Mouse (Mus musculus): ENCODE data around the gene Hemgn. TPM values are rescaled to one million over a fixed set of nuclear protein-coding genes. Genes with fewer than 3 reads are reported as not detected.

Gene Hemgn
- total RNA-seq, 2 experiments from 2014 or later: not detected

DNA sequence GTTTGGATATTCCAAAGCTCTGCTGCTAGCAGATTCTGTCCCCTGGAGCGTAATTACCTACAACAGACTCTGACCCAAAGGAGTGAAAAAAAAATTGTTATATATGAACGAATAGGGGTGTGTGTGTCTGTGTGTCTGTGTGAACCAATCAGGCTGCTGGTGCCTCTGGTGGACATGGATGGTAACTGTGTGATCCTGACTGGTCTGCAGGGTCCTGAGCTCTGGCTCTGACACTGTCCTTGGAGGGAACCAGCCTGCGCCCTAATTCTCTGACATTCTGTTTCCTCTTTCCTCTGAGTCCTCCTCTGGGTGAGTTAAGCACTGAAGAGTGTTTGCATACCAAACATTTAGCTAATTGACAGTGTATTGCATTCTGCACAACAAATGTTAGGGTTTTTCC is 4.2 kb upstream of the Hemgn start:
- DNase-seq (ENCODE audit: low spot score in 2 of 2): no peak

DNA sequence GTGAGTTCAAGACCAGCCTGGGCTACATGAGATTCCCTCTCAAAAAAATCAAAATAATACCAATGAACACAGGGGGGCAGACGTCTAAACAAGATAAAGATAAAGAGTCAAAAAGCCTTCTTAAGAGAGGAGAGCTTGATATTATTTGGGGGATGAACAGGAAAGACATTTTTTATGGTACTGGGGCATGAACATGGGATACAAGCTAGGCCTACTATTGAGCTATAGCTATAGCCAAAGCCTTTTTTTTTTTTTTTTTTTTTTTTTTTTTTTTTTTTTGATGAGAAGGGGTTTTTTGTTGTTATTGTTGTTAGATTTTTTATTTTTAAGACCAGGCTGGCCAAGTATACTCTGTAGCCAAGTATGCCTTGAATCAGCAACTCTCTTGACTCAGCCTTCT is 1.2 kb downstream of the Hemgn start:
- no peak for DNase-seq (ENCODE audit: low spot score in 2 of 2)

DNA sequence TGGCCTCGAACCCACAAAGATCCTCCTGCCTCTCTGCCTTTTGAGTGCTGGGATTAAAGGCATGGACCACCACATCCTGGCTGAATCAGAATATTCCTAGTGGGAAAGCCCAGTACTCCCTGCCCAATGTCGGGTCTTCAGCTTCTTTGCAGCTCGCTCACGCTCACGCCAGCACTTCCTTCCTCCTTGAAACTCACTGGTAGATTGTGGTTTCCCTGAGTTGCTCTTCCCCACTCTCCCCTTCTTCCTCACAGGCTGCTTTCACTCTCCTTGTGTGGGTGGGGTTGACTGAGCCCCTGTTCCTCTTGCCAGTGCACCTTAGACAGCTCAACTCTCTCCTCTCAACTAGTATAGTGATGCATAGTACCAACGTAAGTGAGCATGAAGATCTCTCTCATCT is 1.8 kb downstream of the Hemgn start:
- DNase-seq (ENCODE audit: low spot score in 2 of 2): no peak

DNA sequence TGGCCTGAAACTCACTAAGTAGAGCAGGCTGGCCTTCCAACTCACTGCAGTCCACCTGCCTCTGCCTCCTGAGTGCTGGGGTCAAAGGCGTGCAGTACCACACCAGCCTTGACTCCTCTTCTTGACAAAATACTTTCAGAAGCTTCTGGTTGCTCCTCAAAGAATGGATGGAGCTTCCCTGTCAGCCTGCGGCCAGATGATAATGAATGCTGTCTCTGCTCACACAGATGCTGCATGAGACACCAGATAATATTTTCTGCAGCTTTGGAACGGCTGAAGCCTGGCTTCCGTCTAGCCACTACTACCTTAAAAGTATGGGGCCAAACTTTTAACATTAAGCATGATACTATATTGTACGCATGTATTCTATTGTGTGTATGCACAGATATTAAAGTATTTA is 2.6 kb downstream of the Hemgn start:
- DNase-seq (ENCODE audit: low spot score in 2 of 2): no peak

DNA sequence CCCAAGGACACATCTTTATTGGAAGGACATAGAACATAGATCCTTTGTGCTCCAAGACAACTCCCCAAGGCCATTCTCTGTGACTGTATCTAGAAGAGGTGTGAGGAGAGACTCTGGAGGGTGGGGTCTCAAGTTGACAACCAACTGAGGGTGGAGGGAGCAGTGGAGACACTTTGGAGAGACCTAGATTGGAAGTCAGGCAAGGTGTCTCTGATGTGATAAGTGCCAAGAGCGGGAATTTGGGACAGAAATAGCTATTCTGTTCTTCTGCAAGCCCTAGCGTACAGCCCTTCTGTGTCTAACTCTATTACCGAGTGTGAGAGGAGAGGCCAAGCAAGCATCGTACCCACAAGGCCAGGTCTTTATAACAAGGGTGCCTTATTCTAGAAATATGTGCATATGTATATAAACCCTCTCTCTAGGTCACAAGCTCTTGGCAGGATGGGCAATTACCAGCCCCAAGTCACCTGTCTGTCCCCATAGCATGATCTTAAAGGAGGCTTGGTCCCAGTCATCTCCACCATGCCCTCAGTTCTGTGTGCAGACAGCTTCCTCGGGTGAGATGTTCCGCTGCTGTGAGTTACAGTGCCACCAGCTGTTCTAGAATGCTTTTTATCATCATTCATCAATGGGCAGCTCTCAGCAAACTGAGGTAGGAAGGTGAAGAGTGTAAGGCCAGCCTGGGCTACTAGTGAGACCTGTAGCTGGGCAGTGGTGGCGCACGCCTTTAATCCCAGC is 6.2 kb downstream of the Hemgn start:
- no peak for DNase-seq (ENCODE audit: low spot score in 2 of 2)

DNA sequence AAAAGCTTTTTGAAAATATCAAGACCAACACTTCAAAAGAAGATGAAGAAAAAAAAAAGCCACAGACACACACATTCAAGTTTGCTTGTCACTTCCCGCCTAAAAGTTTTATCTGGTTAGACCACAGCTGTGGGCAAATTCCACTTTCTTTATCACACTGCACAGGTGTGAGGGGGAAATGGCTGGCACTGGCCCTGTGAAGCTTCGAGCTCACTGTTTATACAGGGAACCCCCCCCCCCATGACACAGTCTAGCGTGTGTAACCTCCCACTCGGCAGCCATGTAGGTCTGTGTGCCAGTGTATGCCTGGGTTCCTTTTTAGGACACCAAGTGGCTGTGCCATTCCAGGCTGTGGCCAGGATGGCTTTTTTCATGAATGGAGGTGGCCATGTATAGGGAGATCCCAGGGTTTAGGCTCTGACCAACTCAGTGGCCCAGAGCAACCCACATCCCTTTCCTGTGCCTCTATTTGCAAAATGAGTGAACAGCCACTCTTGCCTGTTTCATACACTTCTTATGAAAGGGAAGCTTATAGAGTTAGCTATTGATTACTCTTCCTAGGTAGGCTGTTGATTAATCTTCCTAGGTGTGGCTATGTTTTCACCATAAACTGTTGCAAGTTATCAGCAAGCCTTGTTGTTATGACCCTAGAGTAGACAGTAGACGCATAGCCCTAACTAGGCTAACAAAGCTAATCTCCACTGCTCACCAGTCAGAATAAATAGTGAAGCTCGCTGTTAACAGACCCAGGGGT is 9.1 kb downstream of the Hemgn start:
- DNase-seq (ENCODE audit: low spot score in 2 of 2): no peak

DNA sequence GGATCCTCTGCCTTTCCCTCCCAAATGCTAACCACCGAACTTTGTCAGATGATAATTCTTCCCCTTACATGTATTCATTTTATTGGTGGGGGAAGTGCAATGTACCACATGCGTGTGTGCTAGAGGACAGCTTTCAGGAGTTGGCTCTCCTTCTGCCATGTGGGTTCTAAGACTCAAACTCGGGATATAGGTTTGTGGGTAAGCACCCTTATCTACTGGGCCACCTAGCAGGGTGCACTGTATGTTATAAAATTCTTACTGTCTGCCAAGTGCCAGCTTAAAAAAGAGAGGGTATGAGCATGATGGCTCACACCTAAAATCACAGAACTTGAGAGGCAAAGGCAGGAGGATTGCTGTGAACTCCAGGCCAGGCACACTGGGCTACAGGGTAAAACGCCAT is 14.5 kb downstream of the Hemgn start:
- no peak for DNase-seq (ENCODE audit: low spot score in 2 of 2)

DNA sequence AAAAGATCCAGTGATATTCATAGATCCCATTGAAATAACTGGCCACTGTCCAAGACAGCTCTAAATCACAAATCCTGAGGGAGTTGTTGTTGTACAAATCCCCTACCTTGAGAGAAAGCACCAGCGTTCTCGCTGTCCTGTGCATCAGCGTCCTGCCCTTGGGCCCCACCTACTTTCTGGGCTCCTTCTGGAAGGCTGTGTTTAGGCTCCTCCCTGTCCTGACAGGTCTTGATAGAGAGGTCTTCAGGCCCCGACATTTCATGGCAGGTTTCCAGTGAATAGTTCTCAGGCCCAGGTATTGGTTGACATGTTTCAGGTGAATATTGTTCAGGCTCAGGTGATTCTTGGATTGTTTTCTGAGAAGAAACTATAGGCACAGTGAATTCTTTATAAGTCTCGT is 17.6 kb downstream of the Hemgn start:
- DNase-seq (ENCODE audit: low spot score in 2 of 2): no peak

DNA sequence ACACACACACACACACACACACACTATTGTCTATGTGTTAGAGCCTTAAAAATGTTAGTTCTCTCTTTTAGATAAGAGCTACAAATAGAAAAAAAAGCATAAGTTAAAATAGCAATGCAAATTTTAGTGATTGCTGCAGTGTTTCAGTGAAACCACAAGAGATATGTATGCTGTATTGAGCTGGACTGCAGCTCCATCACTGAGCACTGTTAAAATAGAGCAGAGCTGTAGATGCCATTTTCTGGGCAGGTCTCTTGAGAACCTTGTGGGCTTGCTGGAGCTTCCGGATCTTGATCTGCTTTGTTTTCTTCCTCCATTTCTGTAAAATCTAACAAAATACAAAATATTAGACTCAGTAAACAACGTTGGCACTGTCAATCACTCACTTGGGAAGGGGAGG is 18.9 kb downstream of the Hemgn start:
- no peak for DNase-seq (ENCODE audit: low spot score in 2 of 2)

DNA sequence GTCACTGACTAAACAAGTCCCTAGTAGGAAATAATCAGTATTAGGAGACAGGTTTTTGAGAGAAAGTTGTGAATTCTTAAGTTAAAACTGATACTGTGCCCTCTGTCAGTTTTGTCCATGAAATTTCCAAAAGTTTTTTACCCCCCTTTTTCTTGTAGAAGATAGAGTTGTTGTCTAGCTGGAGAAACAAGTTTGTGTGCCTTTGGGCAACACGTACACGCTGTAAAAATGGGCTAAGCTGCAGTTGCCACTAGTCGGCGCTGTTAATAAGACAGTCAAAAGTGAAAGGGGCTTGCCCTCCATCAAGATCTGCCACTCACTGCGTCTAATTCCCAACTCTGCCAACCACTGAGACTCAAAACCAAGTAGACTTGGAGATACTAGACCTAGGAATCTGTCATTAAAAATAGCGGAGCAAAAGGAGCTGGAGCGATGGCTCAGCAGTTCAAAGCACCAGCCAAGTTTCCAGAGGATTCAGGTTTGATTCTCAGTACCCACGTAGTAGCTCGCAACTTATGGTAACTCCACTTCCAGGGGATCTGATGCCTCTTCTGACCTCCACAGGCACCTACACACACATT is 22.8 kb downstream of the Hemgn start:
- peak; percentile 61 to 68 for DNase-seq (ENCODE audit: low spot score in 2 of 2)

DNA sequence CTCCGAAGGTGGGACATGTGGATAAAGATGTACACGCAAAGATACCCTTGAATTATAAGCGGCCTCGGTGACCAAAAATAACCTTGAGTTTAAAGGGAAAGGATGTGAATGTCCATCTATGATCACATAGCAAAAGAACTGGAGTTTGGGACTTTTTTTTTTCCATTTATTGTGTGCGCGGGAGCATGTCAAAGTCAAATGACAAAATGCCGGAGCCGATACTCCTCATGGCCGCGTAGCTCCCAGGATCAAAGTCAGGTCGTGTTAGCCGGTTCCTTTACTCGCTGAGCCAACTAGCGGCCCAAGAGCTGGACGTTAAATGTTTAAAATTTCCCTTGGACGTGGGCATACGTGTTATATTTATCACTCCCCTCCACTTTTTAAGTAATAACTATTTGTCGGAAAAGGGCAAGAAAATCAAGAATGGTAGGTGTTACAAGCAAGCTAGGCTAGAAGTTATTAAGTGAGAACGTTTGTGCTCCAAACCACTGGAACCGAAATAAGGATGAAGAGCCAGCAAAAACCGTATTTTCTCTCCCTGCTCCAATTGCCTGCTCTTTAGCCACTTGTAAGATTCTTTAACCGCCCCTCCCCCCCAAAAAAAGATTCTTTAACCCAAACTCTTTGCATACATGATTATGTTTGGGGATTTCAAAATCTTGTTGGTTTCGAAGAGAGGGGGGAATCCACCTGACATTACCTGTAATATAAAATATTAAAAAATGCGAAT is 23.5 kb downstream of the Hemgn start:
- DNase-seq (ENCODE audit: low spot score in 2 of 2): no peak

DNA sequence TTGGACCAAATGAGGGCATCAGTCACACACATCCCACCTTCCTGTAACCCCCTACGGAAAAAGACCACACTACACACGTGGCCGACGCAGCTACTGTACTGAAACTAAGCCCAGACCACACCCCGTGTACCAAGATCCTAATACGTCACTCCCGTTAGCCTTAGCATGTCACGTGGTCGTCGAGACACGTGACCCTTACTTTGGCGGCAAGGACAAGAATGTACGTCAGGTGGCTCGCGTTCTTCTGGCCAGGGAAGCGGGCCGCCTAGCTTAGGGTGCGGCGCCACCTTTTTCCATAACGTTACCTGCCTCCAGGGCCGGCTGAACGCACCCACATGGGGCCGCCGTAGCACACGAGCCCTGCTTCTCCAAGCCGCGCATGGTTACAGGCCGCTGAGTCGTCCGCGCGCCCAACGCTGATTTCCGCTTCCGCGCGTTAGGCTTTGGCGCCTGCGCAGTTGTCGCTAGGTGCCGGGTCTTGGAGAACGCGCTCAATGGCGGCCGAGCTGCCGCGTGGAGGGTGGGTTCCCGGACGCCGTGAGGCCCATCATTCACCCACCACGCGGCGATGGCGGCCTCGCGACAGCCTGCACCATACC is 24.2 kb downstream of the Hemgn start, which contains the start of gene Trmo:
Gene Trmo (minus strand): TSS at position 425 of the 599 bp plus-strand sequence.
- DNase-seq (ENCODE audit: low spot score in 2 of 2): peak; percentile 93 to 95

DNA sequence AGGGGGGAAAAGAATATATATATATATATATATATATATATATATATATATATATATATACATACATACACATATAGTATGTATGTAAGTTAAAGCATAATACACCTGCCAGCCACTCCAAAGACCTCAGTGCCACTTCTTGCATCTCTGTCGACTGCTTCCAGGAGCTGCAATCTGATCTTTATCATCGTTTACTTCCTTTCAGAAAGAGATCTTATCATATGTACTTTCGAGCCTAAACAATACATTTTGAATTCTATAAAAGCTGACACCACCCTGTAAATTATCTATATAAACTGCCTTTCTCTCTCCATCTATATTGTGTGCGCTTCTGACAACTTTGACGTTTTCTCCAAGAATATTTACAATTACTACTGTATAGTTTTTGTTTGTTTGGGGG is 24.8 kb downstream of the Hemgn start:
- DNase-seq (ENCODE audit: low spot score in 2 of 2): no peak

DNA sequence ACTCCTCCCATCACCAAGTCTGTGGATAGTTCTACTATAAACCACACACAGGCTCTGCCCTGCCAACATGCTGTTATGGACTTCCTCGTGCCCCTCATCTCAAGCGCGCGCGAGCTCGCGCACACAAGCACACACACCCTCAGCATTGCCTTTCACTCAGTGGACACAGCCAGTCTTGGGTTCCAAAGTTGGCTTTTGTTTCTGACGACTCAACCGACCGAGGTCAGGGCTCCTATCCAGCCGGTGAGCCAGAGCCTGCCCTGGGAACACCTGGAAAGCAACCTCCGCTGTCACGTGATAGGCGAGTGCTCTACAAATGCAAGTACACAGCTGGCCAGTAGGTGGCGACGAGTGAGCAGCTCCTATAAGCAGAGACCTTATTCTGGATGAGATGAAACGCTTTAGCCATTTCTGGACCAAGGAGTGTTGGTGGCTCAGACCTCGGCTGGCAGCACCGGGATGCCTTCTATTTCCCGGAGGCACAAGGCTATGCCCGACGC is 38.4 kb downstream of the Hemgn start:
- DNase-seq (ENCODE audit: low spot score in 2 of 2): peak; percentile 83 to 85

DNA sequence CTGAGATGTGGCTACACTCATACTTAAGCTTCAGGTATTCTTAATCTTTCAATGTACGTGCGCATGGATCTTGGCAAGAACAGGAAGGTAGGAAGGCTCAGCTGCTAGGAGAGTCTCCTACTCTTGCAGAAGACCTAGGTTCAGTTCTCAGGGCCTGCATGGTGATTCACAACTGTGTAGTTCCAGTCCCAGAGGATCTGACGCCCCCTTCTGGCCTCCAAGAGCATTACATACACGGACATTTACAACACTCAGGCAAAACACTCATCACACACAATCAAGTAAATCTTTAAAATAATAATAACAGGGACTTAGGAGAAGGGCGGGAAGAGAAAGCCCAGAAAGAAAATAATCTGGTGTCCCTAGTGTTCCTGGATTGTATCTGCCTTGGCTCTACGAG is 38.9 kb downstream of the Hemgn start:
- DNase-seq (ENCODE audit: low spot score in 2 of 2): peak; percentile 17 to 29

DNA sequence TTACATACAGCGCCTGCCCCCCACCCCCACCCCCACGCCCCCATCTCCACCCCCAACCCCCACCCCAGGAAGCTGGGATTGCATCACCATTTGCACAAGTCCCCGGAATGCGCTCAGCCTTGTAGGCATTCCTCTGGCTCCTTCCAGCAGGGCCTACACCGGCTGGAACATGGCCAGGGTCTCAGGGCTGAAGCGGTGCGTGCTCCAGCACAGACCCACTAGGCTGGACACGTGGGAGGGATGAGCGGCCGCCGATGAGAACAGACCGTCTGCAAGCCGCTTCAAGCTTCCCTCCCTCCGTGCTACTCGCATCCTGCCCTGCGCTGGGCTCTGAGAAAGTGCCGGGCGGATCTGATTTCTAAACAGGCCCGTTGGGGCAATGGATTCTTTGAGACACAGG is 42.3 kb downstream of the Hemgn start:
- DNase-seq (ENCODE audit: low spot score in 2 of 2): peak; percentile 14 to 21

DNA sequence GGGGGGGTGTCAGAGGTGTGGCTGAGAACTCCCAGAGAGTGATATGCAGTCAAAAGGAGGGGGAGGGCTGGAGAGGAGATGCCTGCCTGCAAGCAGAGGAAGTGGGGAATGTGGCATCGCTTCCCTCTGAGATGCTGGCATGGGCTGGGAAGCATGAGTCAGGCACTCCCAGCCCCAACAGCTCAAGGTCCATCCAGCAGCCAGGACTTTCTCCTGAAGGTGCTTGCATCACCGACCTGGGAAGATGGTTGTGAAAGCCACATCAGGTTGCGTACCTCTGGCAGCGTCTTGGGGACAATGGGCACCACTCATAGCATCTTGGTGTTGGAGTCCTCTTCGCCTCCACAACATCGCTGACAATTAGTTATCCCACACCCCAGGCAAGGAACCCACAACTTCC is 42.9 kb downstream of the Hemgn start:
- no peak for DNase-seq (ENCODE audit: low spot score in 2 of 2)

DNA sequence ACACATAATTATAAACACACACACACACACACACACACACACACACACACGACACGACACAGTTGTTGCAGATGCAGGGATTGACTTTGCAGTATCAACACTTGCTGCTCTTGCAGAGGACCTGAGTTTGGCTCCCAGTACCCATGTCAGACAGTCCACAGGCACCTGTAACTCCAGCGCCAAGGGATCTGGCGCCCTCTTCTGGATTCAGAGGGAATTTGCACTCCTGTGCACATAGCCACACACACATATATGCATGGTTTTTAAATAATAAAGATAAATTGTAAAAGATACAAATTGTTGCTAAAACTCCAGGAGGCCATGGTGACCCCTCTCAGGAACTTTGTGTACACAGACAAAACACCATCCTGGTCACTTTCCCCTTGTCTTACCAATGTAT is 44.2 kb downstream of the Hemgn start:
- no peak for DNase-seq (ENCODE audit: low spot score in 2 of 2)

DNA sequence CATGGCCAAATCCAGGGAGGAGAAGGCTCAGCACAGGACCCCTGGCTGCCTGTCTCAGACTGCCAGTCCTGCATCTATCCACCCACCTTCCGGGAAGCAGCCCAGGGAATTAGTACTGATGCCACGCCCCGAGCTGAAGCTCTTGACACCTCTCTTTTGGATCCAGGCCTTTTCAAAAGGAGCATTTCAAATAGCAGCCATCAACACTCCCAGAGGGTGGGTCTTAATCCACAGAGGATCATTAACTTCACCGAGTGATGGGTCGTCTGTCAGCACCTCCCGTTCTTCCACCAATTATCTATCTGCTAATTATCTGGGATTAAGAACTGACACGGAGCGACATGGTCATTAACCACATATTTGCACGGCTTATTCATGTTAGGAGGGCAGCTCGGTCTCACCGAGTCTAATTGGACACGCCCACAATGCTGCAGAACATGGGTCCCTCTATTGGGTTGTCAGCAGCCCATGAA is 45.8 kb downstream of the Hemgn start:
- no peak for DNase-seq (ENCODE audit: low spot score in 2 of 2)

DNA sequence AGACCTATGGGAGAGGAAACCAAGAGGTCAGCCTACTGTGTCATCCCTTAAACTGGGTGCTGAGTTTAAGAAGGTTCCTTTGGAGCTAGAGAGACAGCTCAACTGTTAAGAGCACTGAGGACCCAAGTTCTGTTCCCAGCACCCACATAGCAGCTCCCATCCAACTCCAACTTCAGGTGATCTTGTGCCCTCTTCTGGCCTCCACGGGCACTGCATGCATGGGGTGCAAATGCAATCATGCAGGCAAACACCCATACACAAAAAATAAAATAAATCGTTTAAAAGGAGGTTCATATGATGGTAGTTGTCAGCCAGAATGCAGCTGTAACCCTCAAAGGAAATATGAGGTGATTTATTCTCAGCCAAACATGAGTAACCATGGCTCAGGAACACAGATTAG is 48.9 kb downstream of the Hemgn start:
- DNase-seq (ENCODE audit: low spot score in 2 of 2): no peak

DNA sequence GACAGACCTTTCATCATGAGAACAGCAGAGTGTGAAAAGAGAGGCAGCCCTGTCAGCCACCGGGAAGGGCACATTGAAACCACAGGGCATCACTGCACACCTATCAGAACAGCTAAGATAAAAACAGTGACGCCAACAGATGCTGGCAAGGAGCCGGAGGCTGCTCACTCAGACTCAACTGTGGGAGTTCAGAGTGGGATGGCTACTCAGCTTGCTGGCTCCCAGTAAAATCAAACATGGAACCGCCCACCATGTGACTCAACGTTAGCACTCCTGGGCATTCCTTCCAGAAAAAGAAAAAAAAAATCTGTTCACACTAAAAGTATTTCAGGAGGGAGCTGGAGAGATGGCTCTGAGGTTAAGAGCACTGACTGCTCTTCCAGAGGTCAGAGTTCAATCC is 52.0 kb downstream of the Hemgn start:
- DNase-seq (ENCODE audit: low spot score in 2 of 2): peak; percentile 79 to 84

Data from left cerebral cortex, adult 18-20 months (tissue).